Mouse (Mus musculus) layer of hippocampus, adult 11-12 months (tissue): ENCODE data around the gene Slc18a2.

Experiments
- DNase-seq: peaks from one replicate; pipeline ENCODE4 v3.0.0; 2022; ENCODE audit warnings: low spot score

Gene Slc18a2

GRCm38 (mm10) chr19:59260718-59261442 lies at the start of gene Slc18a2:
Gene Slc18a2 (plus strand): TSS chr19:59260896.
- no peak for DNase-seq

- DNase-seq: no peak
These were observed 43.8 kb upstream of the Slc18a2 start for GRCm38 (mm10) chr19:59216891-59217290.

- no peak for DNase-seq
These were observed 41.7 kb upstream of the Slc18a2 start, which contains the start of gene Kcnk18 for GRCm38 (mm10) chr19:59218991-59219390. Gene Kcnk18 (plus strand): TSS chr19:59219214.

- no peak for DNase-seq
These were observed 39.6 kb upstream of the Slc18a2 start for GRCm38 (mm10) chr19:59221131-59221530.

GRCm38 (mm10) chr19:59228376-59228775 lies 32.3 kb upstream of the Slc18a2 start:
- no peak for DNase-seq

GRCm38 (mm10) chr19:59232786-59233185 lies 27.9 kb upstream of the Slc18a2 start:
- no peak for DNase-seq

GRCm38 (mm10) chr19:59235001-59235400 lies 25.7 kb upstream of the Slc18a2 start:
- no peak for DNase-seq

- no peak for DNase-seq
These were observed 24.6 kb upstream of the Slc18a2 start for GRCm38 (mm10) chr19:59236046-59236445.

GRCm38 (mm10) chr19:59238630-59239029 lies 22.1 kb upstream of the Slc18a2 start:
- DNase-seq: no peak

GRCm38 (mm10) chr19:59239124-59239817 lies 21.4 kb upstream of the Slc18a2 start:
- DNase-seq: peak; percentile 85

GRCm38 (mm10) chr19:59241987-59242386 lies 18.7 kb upstream of the Slc18a2 start:
- no peak for DNase-seq

GRCm38 (mm10) chr19:59243057-59243456 lies 17.6 kb upstream of the Slc18a2 start:
- DNase-seq: no peak

- no peak for DNase-seq
These were observed 12.6 kb upstream of the Slc18a2 start for GRCm38 (mm10) chr19:59248144-59248543.

GRCm38 (mm10) chr19:59248553-59249286 lies 12.0 kb upstream of the Slc18a2 start:
- no peak for DNase-seq

- DNase-seq: no peak
These were observed 8.0 kb upstream of the Slc18a2 start for GRCm38 (mm10) chr19:59252651-59253050.

GRCm38 (mm10) chr19:59259633-59260032 lies 1.1 kb upstream of the Slc18a2 start:
- DNase-seq: no peak

- no peak for DNase-seq
These were observed 908 bp downstream of the Slc18a2 start for GRCm38 (mm10) chr19:59261604-59262003.

GRCm38 (mm10) chr19:59263171-59263570 lies 2.5 kb downstream of the Slc18a2 start:
- DNase-seq: no peak

- no peak for DNase-seq
These were observed 4.3 kb downstream of the Slc18a2 start for GRCm38 (mm10) chr19:59264838-59265532.

GRCm38 (mm10) chr19:59265907-59266306 lies 5.2 kb downstream of the Slc18a2 start:
- DNase-seq: no peak

- no peak for DNase-seq
These were observed 6.8 kb downstream of the Slc18a2 start for GRCm38 (mm10) chr19:59267417-59267963.

GRCm38 (mm10) chr19:59273190-59273589 lies 12.5 kb downstream of the Slc18a2 start:
- no peak for DNase-seq
